Mouse (Mus musculus) cerebellum, postnatal 25 days (tissue): ENCODE data around the gene Azin2.

Source experiments
- DNase-seq, 2 experiments: peaks; one replicate each; pipeline ENCODE4 v3.0.0; 2021; ENCODE audit warnings: mixed read lengths in 2 of 2

The Azin2 gene

DNA sequence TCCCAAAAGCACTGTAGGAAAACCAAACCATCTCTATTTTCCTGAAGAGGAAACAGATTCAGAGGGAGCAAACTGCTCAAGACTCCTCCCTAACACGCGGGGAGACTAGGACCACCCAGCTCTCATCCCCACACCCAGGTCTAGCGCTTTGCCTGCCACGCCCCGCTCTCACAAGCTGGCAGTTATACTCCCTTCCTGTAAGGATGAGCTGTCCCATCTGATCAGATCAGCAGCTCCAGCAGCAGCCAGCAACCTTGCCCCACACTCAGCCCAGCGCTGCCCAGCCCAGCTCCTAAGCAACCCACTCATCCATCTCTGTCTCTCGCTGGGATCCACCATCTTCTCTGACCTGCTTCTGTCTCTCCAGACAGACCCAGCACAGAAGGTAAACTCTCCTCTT, 29.5 kb downstream of the Azin2 start:
- no peak for DNase-seq

DNA sequence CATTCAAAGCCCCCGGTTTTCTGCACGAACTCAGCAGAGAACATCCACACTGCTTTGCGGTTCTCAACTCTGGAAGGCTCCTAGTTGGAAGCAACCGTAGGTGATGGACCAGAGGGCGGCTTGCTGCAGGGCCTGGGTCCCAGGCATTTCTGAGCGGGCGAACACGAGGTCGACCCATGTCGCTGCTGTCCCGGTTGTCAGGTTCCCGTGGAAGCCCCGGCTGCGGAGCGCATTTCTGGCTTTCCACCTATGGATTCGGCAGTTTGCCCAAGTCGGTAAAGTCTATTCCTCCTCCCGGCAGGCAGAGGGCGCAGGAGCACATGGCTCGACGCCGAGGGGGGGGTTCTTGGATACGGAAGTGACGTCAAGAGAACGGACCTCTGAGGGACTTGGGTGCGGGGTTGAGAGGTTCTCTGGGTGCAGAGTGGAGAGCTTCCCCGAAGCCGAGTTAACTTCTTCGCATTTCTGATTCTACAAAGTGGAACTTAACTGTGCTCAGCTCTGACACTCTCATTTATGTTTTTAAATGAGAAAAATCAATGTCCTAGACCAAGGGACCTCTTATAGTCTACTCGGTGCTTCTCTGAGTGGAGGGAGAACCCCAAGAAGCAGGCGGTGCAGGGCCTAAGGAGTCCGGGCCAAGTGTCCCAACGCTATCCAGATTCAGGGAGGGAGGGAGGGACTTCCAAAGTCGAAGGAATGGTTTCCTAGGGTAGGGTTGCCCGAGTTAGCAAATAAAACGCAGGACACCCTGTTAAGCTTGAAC, 37.2 kb downstream of the Azin2 start:
- peak; percentile 93 for DNase-seq

DNA sequence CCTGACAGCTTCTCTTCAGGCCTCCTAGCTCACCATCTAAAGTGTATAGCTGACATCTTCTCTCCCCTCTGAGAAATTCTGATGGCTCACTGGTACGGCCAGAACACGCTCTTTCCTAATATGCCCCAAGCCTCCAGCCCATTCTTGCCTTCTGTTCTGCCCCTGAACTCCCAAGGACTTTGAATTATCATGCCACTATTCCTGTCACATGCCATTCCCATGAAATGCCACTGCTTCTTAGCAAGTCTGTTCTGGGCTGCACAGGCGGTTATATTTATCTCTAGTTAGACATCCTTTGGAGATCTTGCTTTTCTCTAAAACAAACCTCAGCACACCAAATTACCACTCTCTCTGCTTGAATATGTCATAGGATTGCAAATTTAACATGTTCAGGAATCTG, 38.6 kb downstream of the Azin2 start:
- no peak for DNase-seq

DNA sequence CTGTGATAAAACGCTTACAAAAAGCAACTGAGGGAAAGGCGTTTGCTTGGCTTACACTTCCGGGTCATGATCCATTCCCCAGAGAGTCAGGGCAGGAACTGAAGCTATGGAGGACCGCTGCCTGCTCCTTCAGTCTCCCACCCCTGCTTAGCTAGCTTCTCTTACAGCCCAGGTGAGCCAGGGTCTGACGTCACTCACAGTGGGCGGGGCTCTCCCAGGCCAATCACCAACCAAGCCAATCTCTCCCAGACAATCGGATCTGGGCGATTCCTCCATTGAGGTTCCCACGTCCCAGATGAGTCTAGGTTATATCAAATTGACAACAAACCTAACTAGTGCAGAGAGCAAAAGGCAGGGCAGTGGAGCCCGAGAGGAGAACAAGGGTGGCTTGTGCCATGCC, 43.1 kb downstream of the Azin2 start:
- DNase-seq, result peak in 1 of 2 experiments; percentile 19

DNA sequence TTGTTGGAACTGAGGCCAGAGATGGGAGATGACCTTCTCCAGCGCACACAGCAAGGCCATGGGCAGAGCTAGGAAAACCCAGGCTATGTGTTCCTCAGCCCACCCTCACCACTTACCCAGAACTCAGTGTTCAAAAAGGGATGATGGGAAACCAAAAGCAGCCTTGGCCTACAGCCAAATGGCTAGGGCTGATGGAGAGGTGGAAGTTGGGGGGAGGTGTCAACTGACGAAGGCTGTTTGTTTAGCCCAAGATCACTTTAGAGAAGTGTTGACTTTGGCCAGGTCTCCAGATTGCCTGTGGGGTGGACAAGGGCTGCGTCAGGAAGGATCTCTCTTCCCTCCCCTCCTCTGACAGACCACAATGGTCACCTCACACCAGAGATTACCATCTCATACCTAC, 44.1 kb downstream of the Azin2 start:
- DNase-seq, result peak in 1 of 2 experiments; percentile 22

DNA sequence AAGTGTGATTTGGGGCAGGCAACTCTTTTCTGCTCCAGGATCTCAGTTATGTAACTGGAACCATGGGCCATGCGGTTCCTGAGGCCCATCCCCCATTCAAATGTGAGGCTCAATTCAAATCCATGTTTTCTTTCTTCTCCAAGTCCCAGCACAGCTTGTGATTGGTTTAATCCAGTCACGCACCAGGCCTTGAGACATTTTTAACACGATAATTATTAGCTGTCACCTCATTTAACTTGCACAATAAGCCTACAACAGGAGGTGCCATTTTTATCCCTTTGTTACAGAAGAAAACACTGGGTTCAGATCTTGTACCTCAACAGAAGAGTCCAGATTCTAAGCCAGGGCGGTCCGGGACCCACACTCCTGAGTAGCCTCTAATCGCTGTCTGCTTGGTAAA, 44.5 kb downstream of the Azin2 start:
- DNase-seq, result no peak

DNA sequence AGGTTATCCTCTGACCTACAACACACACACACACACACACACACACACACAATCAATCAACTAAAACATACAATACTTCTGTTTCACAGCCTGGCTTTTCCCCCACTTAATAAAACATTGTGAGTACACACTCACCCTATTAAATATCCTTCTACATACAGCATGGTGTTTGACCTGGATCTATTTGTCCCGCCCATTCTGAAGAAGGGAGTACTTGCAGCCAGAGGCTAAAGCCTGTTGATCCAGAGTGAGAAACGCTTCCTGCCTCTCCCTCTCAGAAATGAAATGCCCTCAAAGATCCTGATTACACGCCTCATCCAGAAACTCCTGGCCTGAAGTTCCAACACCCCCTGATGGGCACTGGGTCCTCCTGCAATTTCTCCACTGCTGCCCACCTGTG, 45.1 kb downstream of the Azin2 start:
- DNase-seq, result no peak

DNA sequence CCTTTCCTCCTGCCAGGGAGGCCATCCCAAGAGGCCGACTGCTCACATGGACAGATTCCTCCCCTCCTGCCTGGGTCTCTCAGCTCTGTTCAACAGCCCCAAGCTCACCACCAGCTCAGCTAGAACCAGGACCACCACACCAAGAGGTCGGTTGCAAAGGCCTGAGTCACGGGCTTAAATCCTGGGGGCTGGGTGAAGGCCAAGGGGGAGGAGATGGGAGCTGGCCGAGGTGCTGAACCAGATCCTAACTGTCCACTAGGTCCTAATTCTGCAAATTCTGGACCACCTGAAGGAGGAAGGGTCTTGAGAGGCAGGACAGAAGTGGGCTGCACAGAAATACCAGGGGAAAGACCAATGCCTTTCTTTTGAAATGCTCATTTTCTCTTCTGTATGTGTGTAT, 48.4 kb downstream of the Azin2 start:
- DNase-seq, result peak in 1 of 2 experiments; percentile 35

DNA sequence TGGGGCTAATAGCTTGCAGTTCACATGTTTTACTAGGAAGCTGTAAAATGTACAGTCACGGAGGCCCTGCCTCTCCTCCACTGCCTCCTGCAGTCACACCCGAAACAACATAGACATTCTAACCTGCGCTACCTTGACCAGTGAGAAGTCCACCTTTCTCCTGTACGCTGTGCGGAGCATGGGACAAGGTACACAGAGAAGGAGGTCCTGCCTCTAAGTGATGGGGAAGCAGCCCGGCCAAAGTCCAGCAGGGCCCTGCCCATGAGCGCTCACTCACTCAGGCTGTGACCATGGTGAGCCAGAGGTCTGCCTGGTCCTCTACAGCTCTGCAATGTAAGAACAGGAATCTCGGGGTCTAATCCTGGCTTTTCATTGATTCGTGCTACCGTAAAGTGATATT, 50.2 kb downstream of the Azin2 start:
- DNase-seq, result peak; percentile 27 to 32

DNA sequence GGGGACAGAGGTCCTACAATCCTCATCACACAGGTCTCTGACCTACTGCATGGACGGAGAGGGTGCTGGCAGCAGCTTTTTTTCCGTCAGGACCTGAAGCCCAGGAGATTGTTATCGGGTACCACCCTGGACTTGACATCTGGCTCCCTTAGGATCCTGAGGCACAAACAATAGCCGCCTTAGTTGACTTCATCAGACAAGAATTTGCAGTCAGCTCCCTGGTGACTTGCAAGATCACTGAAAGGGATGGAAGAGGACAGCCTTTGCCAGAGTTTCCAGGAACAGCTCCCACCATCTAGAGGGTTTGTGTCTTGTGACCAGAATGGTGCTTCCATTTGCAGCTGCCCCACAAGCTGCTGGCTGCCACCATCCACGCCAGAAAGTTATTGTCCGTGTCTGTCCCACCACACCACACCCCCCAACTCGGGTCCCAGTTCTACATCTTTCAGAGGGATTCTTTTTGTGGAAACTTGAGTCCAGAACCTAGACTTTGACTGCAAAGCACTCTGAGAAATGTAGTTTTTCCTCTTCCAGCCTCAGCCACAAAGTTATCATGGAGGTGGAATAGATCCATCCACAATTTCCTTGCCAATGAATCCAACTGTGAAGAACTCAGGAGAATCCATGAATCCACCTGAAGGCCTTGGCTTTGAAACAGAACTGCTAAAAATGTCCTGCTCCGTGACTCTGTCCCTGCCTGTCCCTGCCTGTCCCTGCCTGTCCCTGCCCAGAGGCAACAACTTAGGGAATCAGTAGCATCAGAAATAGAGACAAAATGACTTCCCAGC, 51.8 kb downstream of the Azin2 start:
- DNase-seq, result peak; percentile 43 to 48

DNA sequence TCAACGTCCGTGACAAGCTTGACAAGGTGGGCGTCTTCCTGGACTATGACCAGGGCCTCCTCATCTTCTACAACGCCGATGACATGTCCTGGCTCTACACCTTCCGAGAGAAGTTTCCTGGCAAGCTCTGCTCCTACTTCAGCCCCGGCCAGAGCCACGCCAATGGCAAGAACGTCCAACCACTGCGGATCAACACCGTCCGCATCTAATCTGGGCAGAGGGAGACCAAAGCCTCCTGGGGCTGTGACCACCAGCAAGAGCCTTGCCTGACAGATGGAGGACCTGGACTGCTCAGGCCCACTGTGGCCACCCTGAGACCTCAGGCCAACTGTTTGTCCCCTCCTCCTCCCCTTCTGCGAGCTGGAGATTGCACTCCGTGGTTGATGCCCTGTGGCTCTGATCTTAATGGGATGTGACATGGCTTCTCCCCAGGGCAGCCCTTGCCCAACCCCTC, 52.8 kb downstream of the Azin2 start:
- no peak for DNase-seq

DNA sequence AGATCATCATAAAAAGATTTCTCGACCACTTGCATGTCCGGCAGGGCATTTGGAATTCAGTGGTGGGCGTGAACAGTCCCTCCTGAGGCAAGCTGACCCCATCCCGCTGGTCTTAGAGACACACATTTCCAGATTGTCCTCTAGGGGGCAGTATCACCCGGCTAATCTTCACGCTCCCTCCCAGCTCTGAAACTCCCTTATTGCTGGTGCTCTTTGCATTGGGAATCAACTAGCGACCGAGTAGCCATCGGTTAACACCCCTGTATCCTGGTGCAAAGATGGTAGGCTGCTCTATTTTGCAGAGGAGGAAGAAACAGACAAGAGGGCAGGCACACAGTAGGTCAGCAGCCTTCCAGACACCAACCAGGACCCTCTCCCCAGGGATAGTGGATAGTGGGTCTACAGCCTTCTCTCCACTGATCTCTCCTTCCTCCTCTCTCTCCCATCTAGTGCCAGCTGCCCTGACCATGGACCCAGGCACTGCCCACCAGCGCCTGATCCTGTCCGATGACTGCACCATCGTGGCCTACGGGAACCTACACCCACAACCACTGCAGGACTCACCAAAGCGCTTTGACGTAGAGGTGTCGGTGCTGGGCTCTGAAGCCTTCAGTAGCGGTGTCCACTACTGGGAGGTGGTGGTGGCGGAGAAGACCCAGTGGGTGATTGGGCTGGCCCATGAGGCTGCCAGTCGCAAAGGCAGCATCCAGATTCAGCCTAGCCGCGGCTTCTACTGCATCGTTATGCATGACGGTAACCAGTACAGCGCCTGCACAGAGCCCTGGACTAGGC, 53.5 kb downstream of the Azin2 start:
- DNase-seq, result peak; percentile 77 to 79

DNA sequence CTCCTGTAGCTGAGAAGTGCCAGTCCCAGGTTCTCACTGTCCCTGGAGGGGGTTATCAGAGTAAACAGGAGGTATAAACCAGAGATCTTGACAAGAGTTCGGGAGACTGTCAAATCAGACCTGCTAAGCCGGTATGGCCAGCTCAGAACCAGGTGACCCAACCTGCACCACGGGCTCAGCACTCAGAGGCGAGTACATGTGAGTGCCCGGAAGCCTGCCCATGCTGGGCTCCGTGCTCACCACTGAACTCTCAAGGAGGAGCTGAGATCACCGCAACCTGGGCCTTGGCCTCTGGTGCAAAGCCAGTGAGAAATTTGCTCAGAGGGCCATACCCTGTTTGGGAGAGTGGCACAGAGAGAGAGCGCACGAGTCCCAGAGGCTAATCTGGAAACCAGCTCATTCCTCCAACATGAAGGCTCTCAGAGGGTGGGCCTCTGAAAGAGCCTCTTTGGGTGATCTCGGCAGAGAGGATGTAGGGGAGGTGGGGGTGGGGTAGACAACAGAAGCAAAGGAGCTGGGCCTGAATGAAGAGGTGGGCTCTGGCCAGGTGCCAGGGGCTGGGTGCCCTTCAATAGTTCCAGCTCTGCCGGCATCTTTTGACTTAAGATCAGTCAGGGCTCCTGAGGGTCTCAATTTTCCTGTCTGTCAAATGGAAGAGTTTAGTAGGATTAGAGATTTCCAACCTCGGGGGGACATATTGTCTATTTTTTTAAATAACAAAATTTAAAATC, 54.8 kb downstream of the Azin2 start:
- DNase-seq, result peak; percentile 53 to 59

DNA sequence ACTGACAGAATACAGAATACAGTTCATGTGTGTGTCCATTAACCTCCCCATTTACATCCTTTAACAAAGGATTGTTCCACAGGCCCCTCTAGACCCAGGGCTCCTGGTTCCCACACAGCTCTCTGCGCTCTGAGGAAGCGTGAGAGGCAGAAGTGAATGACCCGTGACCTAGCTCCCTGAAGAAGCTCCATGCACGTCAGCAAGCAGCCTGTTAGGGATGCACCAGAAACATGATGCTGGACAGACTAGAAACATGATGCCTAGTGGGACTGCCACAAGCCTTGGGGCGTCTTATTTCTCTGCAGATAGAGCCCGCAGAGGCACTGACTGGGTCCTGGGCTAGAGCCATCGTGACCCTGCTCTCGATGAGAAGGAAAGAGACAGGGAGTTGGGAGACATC, 55.5 kb downstream of the Azin2 start:
- peak; percentile 32 to 40 for DNase-seq

DNA sequence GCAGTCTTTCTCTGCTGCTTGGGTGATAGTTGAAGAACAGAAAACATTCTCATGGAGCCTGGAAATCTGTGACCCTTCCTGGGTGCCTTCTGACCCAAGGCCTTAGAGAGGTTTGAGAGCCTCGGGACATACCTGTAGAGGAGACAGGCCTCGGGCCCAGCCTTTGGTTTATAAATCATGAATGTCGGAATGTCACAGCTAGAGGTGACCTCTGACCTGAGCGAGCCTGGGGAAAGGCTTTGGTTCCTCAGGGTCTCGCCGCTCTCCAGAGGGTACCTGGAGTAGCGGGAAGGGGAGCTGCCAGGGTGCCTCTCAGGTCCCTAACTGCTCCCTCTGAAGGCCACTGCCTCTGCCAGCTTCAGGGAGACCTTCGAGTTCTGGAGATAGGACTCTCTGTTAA, 57.0 kb downstream of the Azin2 start:
- DNase-seq, result peak; percentile 36 to 38

DNA sequence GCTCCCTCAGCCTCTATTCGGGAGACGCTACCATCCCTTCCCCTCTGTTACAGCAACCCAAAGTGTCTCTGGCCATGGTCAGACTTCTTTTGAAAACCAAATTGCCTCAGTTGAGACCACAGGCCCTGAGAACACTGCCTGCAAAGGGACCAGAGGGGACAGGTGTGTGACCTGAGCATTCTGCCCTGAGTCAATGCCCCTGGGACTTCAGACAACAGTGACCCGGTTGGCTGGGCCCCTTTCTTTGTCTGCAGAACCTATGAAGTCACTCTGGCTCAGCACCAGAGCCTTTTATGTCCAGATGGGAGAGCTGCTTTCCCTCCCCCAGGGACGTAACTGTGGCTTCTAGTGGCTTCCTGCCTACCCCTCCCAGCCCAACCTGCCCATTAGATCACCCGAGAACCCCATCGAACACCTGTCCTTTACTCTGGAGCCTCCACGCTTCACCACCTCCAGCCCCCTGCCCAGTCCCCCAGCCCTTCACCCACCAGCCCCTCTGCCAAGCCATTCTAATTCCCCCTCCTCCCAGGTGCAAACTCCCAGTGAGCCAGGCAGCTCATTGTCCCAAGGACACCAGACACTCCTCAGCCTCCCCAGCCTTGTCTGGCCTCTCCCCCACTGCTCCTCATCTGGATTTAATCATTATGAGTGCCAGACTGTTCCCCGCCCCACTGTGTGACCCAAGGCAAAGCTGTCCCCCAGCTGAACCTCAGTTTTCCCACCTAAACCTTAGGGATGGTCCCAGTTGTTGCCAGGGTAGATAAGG, 58.0 kb downstream of the Azin2 start:
- peak; percentile 65 to 67 for DNase-seq

DNA sequence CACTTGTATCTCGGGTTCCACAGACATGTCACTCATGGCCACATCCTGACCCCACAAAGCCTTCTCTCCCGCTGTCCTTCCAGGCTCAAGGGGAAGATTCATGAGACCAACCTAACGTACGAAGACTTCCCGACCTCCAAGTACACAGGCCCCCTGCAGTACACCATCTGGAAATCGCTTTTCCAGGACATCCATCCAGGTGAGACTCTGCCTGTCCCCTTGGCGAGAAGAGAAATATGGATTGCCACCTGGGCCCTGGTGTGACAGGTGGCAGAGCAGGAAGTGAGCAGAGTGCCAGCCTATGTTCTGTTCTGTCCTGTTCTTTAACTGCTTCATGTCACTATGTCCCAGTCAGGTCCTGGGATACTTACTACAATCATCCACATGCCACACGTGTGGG, 59.9 kb downstream of the Azin2 start:
- peak; percentile 86 to 89 for DNase-seq

DNA sequence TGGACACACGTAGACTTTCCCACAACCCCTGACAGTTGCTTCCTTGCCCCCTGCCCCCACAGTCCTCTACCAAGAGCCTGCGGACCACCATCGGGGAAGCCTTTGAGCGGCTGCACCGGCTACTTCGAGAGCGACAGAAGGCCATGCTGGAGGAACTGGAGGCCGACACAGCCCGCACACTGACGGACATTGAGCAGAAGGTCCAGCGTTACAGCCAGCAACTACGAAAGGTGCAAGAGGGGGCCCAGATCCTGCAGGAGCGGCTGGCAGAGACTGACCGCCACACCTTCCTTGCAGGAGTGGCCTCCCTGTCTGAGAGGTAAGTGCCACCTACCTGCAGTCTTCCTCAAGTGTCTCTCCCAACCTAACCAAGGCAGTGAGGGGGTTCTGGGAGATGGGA, 61.8 kb downstream of the Azin2 start:
- peak; percentile 41 to 48 for DNase-seq

DNA sequence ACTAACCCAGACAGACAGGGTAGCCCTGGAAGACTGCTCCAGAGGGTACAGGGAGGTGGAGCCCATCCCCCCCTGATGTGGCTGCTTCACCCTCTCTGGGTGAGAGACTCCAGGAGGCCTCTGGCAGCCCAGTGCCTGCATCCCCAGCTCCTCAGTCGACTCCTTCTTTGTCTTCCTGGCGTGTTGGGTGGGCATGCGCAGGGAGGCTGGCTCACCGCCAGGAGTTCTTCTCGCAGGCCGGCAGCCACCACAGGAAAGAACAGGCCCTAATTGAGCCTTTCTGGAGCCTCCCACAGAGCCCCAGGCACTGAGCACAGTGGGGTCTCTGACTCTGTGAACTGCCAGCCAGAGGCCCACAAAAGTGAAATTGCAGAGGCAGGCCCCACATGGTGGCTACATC, 62.9 kb downstream of the Azin2 start:
- DNase-seq, result peak; percentile 86 to 89

DNA sequence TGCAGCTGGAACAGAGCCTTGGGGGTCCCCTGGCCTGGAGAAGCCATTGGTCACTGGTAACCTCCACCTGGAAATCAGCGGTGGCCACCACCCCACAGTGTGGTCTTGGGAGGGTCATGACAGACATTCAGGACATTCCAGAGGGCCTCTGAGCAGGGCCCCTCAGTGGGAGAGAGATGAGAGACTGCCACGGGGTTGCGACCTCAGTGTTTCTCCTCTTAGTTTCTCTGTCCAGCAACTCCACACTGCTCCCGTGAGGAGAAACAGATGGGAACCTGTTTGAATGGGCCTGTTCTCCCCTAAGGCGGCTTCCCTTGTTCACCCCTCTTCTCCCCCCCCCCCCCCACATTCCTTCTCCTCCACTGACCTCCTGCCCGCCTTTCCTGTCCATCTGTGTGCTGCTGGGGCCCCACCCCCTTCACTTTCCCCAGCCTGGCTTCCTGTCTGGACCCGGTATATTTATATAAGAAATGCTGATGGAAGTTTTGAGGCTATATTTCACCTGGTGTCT, 64.3 kb downstream of the Azin2 start:
- peak; percentile 63 to 76 for DNase-seq

DNA sequence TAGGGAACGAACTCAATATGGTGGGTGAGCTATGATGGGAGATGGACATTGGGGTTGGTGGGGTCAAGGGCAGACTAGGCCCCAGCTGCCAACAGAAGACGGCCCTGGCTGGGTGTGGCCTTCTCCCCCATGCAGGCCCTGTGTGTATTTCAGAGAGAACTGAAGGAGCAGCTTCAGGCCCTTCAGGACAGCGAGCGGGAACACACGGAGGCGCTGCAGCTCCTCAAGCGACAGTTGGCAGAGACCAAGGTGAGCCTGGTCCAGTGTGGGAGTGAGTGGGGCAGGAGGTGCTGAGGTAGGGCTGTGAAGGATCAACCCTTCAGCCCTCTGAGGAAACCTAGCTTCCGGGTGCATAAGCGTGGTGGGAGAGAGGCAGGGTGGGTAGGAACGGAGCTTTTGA, 65.6 kb downstream of the Azin2 start:
- DNase-seq, result peak; percentile 34 to 46

DNA sequence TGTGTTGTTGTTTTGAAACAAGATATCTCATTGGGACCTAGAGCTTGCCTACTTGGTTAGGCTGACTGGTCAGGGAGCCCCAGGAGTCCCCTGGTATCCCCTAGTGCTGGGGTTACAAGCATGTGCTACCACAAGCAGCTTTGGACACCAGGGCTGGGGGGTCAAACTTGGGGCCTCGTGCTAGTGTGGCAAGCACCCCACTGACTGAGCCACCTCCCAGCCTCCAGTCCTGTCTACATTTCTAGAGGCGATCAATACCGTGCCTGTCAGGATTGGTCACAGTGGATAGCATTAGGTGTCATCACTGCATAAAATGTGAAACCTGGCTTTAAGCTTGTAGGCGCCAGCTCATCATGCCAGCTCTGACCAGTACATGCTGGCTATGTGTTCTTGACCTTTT, 66.4 kb downstream of the Azin2 start:
- DNase-seq, result peak in 1 of 2 experiments; percentile 34
